Mouse (Mus musculus) hindbrain, embryonic 14.5 days (tissue): ENCODE measurements around the gene Mgrn1. TPM values are rescaled to one million over a fixed set of nuclear protein-coding genes. Genes with fewer than 3 reads are reported as not detected.

ENCODE experiments used
- ATAC-seq: fragments of 200-750 bp; cut with Nextera tagmentation; 2 replicates; pipeline ENCODE4 v1.8.0; 2017; ENCODE audit warnings: moderate number of reproducible peaks, mild to moderate bottlenecking, moderate TSS enrichment, moderate library complexity; ENCODE audit not compliant: low FRiP score
- DNase-seq: peaks from one replicate; pipeline ENCODE4 v3.0.0-alpha.2; 2015; ENCODE audit warnings: low spot score
- H3K27ac ChIP-seq: fragments of 300-500 bp; sonication (generic); 2 replicates; pipeline ENCODE4 v1.5.1; 2014; ENCODE audit warnings: mild to moderate bottlenecking, moderate library complexity
- H3K27me3 ChIP-seq: fragments of 300-500 bp; sonication (generic); 2 replicates; pipeline ENCODE4 v1.6.1; 2014; ENCODE audit warnings: mild to moderate bottlenecking, low read length, mixed read lengths; ENCODE audit not compliant: control insufficient read depth, insufficient read depth
- H3K36me3 ChIP-seq: fragments of 300-500 bp; sonication (generic); replicated peaks from 2 replicates; pipeline ENCODE4 v1.6.1; 2014; ENCODE audit not compliant: control insufficient read depth, insufficient read depth
- H3K4me1 ChIP-seq: fragments of 300-500 bp; sonication (generic); replicated peaks from 2 replicates; pipeline ENCODE4 v1.6.1; 2014; ENCODE audit warnings: antibody characterized with exemption, low read length, mixed read lengths; ENCODE audit not compliant: control insufficient read depth, insufficient read depth
- H3K4me2 ChIP-seq: fragments of 300-500 bp; sonication (generic); replicated peaks from 2 replicates; pipeline ENCODE4 v1.6.1; 2014; ENCODE audit warnings: mild to moderate bottlenecking, moderate library complexity
- H3K4me3 ChIP-seq: fragments of 300-500 bp; sonication (generic); replicated peaks from 2 replicates; pipeline ENCODE4 v1.5.1; 2014; ENCODE audit warnings: mild to moderate bottlenecking, low read length
- H3K9ac ChIP-seq: fragments of 300-500 bp; sonication (generic); 2 replicates; pipeline ENCODE4 v1.6.1; 2014
- H3K9me3 ChIP-seq: fragments of 300-500 bp; sonication (generic); 2 replicates; pipeline ENCODE4 v1.6.1; 2016; ENCODE audit warnings: low read length; ENCODE audit not compliant: control insufficient read depth
- WGBS: fragments of 180-500 bp; shearing (Covaris S2); extraction: QIAGEN DNeasy Blood & Tissue Kit; methylation state at CpG from one replicate; pipeline ENCODE4 v1.1.7; 2014; 5-methylcytosine and 5-hydroxymethylcytosine counted together
- polyA plus RNA-seq: library from polyadenylated mRNA; unstranded; fragments of >200 nt; fragmentation: Nextera tagmentation; extraction: Ambion mirVana; gene quantifications from 2 replicates; pipeline ENCODE4 v1.2.1, GENCODE M21; 2014

Mgrn1 gene
- polyA plus RNA-seq, result 119 and 122 TPM in 2 replicates

- no peaks in the 10 kb centered on the region for H3K36me3 ChIP-seq
- H3K4me3 ChIP-seq, result peak within 1 kb of the TSS; percentile 89
- peak; percentile 84 for DNase-seq
- H3K27me3 ChIP-seq, result no peaks in the 10 kb centered on the region
- peak within 1 kb of the TSS; percentile 93 for H3K27ac ChIP-seq
- peak within 1 kb of the TSS; percentile 86 for H3K9ac ChIP-seq
- peak; percentile 89 for ATAC-seq
- H3K9me3 ChIP-seq, result no peaks in the 10 kb centered on the region
- peak within 1 kb of the TSS; percentile 61 for H3K4me2 ChIP-seq
- H3K4me1 ChIP-seq, result peaks cover 30% of the 10 kb centered on the region
- WGBS, result under 1% methylated on average over 48 of the region's 74 CpGs
Measured at GRCm38 (mm10) chr16:4885760-4886689, at the start of gene Mgrn1. Gene Mgrn1, plus strand, starts transcription at chr16:4886249.

GRCm38 (mm10) chr16:4837631-4838030 is 48.4 kb upstream of the Mgrn1 start:
- H3K9me3 ChIP-seq, result no peaks in the 10 kb centered on the region
- no peak overlapping the region for H3K4me3 ChIP-seq
- H3K36me3 ChIP-seq, result no peaks in the 10 kb centered on the region
- H3K27me3 ChIP-seq, result no peaks in the 10 kb centered on the region
- no peaks in the 10 kb centered on the region for H3K4me1 ChIP-seq
- H3K27ac ChIP-seq, result no peak overlapping the region
- WGBS, result 81% methylated on average over 3 of the region's 3 CpGs
- H3K4me2 ChIP-seq, result no peak overlapping the region
- no peak overlapping the region for H3K9ac ChIP-seq
- DNase-seq, result no peak
- ATAC-seq, result no peak

DNA sequence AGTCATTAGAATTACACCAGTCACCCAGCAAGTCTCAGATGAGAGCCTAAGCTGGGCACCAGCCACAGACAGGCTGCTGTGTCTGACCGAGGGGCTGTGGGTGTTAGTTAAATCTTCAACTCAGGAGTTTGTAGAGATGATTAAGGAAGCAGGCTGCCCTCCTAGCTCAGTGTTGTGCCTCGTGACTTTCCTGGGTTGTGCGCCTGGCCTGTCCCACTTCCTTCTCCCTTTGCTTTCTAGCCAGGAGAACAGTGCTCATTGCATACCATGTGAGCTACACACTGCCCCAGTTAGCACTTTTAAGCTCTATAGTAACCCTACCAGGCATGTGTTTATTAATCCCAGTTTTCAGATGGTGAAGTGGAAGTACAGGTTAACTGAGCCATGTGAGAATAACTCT is 46.5 kb upstream of the Mgrn1 start:
- DNase-seq (no peak), ATAC-seq (no peak)
- no peak overlapping the region for H3K4me2 ChIP-seq
- H3K9ac ChIP-seq, result no peak overlapping the region
- no peaks in the 10 kb centered on the region for H3K27me3 ChIP-seq
- H3K36me3 ChIP-seq, result no peaks in the 10 kb centered on the region
- H3K4me1 ChIP-seq, result no peaks in the 10 kb centered on the region
- H3K27ac ChIP-seq, result no peak overlapping the region
- H3K9me3 ChIP-seq, result no peaks in the 10 kb centered on the region
- WGBS, result 76% methylated on average over 3 of the region's 3 CpGs
- H3K4me3 ChIP-seq, result no peak overlapping the region

DNA sequence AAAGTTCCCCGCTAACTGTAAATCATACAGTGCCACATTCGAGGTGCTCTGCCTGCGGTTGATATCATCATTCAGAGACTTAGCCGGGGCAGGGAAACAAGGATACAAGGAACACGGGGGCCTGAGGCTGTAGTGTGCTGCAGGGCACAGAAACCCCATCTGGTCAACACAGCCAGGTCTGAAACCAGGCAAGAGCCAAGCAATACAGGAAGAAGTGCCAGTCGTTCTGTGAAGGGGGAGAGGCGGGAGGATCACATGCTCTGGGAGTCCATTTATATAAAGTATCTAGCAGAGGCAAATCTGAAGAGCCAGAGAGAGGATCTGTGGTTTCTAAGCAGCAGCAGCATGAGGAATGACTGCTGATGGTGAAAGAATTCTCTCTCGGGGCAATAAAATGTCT is 45.8 kb upstream of the Mgrn1 start:
- no peaks in the 10 kb centered on the region for H3K27me3 ChIP-seq
- H3K9me3 ChIP-seq, result no peaks in the 10 kb centered on the region
- H3K9ac ChIP-seq, result no peak overlapping the region
- H3K4me2 ChIP-seq, result no peak overlapping the region
- WGBS, result 87% methylated on average over 8 of the region's 8 CpGs
- no peak for ATAC-seq
- H3K4me1 ChIP-seq, result no peaks in the 10 kb centered on the region
- no peaks in the 10 kb centered on the region for H3K36me3 ChIP-seq
- no peak for DNase-seq
- H3K4me3 ChIP-seq, result no peak overlapping the region
- H3K27ac ChIP-seq, result no peak overlapping the region

GRCm38 (mm10) chr16:4847041-4847440 is 39.0 kb upstream of the Mgrn1 start:
- H3K27me3 ChIP-seq, result no peaks in the 10 kb centered on the region
- WGBS, result 82% methylated on average over 3 of the region's 3 CpGs
- ATAC-seq, result no peak

GRCm38 (mm10) chr16:4848090-4848489 is 38.0 kb upstream of the Mgrn1 start:
- H3K4me3 ChIP-seq, result no peak overlapping the region
- H3K27ac ChIP-seq, result no peak overlapping the region
- H3K4me2 ChIP-seq, result no peak overlapping the region
- no peaks in the 10 kb centered on the region for H3K9me3 ChIP-seq
- no peaks in the 10 kb centered on the region for H3K36me3 ChIP-seq
- DNase-seq, result no peak
- no peak overlapping the region for H3K9ac ChIP-seq
- no peaks in the 10 kb centered on the region for H3K27me3 ChIP-seq
- no peaks in the 10 kb centered on the region for H3K4me1 ChIP-seq
- 91% methylated on average over 2 of the region's 2 CpGs for WGBS
- ATAC-seq, result no peak

More at GRCm38 (mm10) chr16:4847041-4847440, 39.0 kb upstream of the Mgrn1 start:
- H3K4me3 ChIP-seq, result no peak overlapping the region
- DNase-seq, result no peak
- no peak overlapping the region for H3K4me2 ChIP-seq
- H3K4me1 ChIP-seq, result no peaks in the 10 kb centered on the region
- no peaks in the 10 kb centered on the region for H3K9me3 ChIP-seq
- H3K27ac ChIP-seq, result no peak overlapping the region
- no peak overlapping the region for H3K9ac ChIP-seq
- no peaks in the 10 kb centered on the region for H3K36me3 ChIP-seq

GRCm38 (mm10) chr16:4850361-4850760 is 35.7 kb upstream of the Mgrn1 start:
- H3K9ac ChIP-seq, result no peak overlapping the region
- 81% methylated on average over 7 of the region's 7 CpGs for WGBS
- no peak overlapping the region for H3K4me3 ChIP-seq
- no peaks in the 10 kb centered on the region for H3K9me3 ChIP-seq
- no peak for DNase-seq
- no peaks in the 10 kb centered on the region for H3K27me3 ChIP-seq
- no peak overlapping the region for H3K4me2 ChIP-seq
- no peaks in the 10 kb centered on the region for H3K36me3 ChIP-seq
- ATAC-seq, result no peak
- no peaks in the 10 kb centered on the region for H3K4me1 ChIP-seq
- H3K27ac ChIP-seq, result no peak overlapping the region

DNA sequence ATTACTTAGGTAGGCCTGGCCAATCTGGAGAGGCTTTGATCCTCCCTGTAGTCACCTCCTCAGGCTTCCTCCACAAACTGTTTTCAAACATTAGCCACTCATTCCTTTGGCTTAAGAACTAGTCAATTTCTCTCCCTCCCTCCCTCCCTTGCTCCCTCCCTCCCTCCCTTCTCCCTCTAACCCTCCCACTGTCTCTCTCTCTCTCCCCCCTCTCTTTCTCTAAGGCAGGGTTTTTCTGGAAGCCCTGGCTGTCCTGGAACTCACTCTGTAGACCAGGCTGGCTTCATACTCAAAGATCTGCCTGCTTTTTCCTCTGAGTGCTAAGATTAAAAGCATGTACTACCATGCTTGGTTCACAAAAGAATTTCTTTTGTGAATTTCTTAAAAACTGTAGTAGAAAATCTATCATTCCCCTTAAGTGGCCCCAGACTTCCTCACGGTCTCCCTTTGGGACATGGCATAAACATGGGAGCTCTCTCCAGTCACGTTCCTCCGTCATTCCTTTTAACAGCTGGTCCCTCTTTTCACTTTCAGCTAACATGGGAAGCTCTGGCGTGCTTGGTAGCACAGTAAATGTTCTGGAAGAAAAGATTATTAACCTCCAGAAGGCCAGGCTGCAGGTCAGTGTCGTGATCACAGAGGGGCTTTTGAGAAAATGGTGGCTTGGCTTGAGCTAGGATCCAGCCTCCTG is 35.0 kb upstream of the Mgrn1 start:
- H3K9ac ChIP-seq, result no peak overlapping the region
- no peak for ATAC-seq
- no peaks in the 10 kb centered on the region for H3K36me3 ChIP-seq
- H3K4me1 ChIP-seq, result no peaks in the 10 kb centered on the region
- 60% methylated on average over 5 of the region's 5 CpGs for WGBS
- H3K4me3 ChIP-seq, result no peak overlapping the region
- no peak for DNase-seq
- H3K9me3 ChIP-seq, result no peaks in the 10 kb centered on the region
- H3K4me2 ChIP-seq, result no peak overlapping the region
- H3K27me3 ChIP-seq, result no peaks in the 10 kb centered on the region
- no peak overlapping the region for H3K27ac ChIP-seq

GRCm38 (mm10) chr16:4855046-4855650 is 30.9 kb upstream of the Mgrn1 start:
- H3K9ac ChIP-seq, result no peak overlapping the region
- H3K4me2 ChIP-seq, result no peak overlapping the region
- WGBS, result 81% methylated on average over 5 of the region's 5 CpGs
- H3K36me3 ChIP-seq, result no peaks in the 10 kb centered on the region
- H3K4me3 ChIP-seq, result no peak overlapping the region
- DNase-seq (no peak), ATAC-seq (no peak)
- no peak overlapping the region for H3K27ac ChIP-seq
- H3K9me3 ChIP-seq, result no peaks in the 10 kb centered on the region
- no peaks in the 10 kb centered on the region for H3K27me3 ChIP-seq
- no peaks in the 10 kb centered on the region for H3K4me1 ChIP-seq
